Mouse (Mus musculus) hindbrain, embryonic 15.5 days (tissue): ENCODE results near the gene Dnah7a. TPM values are rescaled to one million over a fixed set of nuclear protein-coding genes. Genes with fewer than 3 reads are reported as not detected.
"Not testable (repeated sequence)": the region's sequence is repeated elsewhere in the genome, so short reads cannot be mapped to it uniquely, and the experiment has no call there.

Experiments used
- ATAC-seq: fragments of 200-750 bp; cut with Nextera tagmentation; 2 replicates; pipeline ENCODE4 v1.8.0; 2017; ENCODE audit warnings: low read depth, moderate number of reproducible peaks, moderate TSS enrichment; ENCODE audit not compliant: low FRiP score
- H3K27ac ChIP-seq: fragments of 300-500 bp; sonication (generic); replicated peaks from 2 replicates; pipeline ENCODE4 v1.5.1; 2015; ENCODE audit warnings: mild to moderate bottlenecking, inconsistent platforms
- H3K27me3 ChIP-seq: fragments of 300-500 bp; sonication (generic); 2 replicates; pipeline ENCODE4 v1.6.1; 2015; ENCODE audit warnings: control low read depth, inconsistent platforms
- H3K36me3 ChIP-seq: fragments of 300-500 bp; sonication (generic); 2 replicates; pipeline ENCODE4 v1.6.1; 2015; ENCODE audit warnings: control low read depth, inconsistent platforms
- H3K4me1 ChIP-seq: fragments of 300-500 bp; sonication (generic); replicated peaks from 2 replicates; pipeline ENCODE4 v1.6.1; 2015; ENCODE audit warnings: control low read depth, inconsistent platforms
- H3K4me2 ChIP-seq: fragments of 300-500 bp; sonication (generic); 2 replicates; pipeline ENCODE4 v1.6.1; 2015; ENCODE audit warnings: moderate library complexity, mild to moderate bottlenecking, inconsistent platforms
- H3K4me3 ChIP-seq: fragments of 300-500 bp; sonication (generic); 2 replicates; pipeline ENCODE4 v1.5.1; 2015; ENCODE audit warnings: mild to moderate bottlenecking, inconsistent platforms
- H3K9ac ChIP-seq: fragments of 300-500 bp; sonication (generic); 2 replicates; pipeline ENCODE4 v1.6.1; 2015; ENCODE audit warnings: inconsistent platforms
- H3K9me3 ChIP-seq: fragments of 300-500 bp; sonication (generic); 2 replicates; pipeline ENCODE4 v1.6.1; 2016; ENCODE audit warnings: control low read depth, inconsistent platforms
- WGBS: fragments of 180-500 bp; shearing (Covaris S2); methylation state at CpG from one replicate; pipeline ENCODE4 v1.1.7; 2015; 5-methylcytosine and 5-hydroxymethylcytosine counted together
- polyA plus RNA-seq: library from polyadenylated mRNA; unstranded; fragments of >200 nt; fragmentation: Nextera tagmentation; extraction: Ambion mirVana; gene quantifications from 2 replicates; pipeline ENCODE4 v1.2.1, GENCODE M21; 2015

The Dnah7a gene
- polyA plus RNA-seq, 1 experiment from 2014 or later: 11.3 TPM

DNA sequence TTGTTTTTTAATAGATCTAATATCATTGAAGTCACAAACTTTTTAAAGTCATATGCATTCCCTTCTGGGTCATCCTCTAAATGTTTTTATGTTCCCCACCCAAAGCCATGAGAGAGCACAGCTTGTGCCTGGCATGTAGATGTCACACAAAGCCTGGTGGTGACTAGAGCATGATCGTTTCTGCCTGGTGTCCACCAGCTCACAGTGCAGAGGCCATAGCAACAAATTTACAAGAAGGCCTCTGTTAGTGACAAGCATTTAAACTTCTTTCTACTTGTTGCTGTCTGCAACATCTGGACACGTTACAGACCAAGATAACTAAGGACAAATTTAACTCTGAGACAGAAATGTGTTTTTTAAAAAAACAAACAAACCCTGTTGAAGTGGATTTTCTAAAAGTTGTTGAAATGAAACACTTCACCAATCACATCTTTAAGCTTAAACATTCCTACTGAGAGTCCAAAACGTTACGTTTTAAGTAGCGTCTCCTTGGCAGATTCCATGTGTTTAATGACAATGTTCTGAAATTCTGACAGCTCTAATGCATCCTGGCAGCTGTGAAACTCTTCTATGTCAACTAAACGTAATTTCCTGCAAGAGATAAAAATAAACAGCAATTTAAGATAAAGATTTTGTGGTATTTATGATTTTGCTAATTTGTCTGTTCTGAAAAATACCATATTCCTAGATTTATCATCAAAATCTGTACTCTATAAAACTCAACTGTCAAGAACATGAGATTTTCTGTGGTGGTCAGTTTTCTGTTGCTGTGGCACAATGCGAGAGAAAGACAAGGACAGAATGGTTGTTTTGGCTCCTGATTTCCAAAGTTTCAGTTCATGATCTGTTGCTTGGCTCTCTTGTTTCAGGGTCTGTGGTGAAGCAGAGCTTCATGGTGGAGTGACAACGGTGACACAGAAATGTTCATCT, 66.5 kb downstream of the Dnah7a start:
- whole genome bisulfite sequencing: 79% methylated on average over 8 of the region's 8 CpGs
- H3K4me1 ChIP-seq: no peaks in the 10 kb centered on the region
- H3K9me3 ChIP-seq: no peaks in the 10 kb centered on the region
- H3K4me3 ChIP-seq: no peak overlapping the region
- H3K36me3 ChIP-seq: no peaks in the 10 kb centered on the region
- no peak for ATAC-seq
- H3K27ac ChIP-seq: no peak overlapping the region
- no peaks in the 10 kb centered on the region for H3K27me3 ChIP-seq
- H3K4me2 ChIP-seq: no peak overlapping the region
- no peak overlapping the region for H3K9ac ChIP-seq

- H3K36me3 ChIP-seq, H3K4me2 ChIP-seq, H3K4me1 ChIP-seq, ATAC-seq, H3K9me3 ChIP-seq, H3K27ac ChIP-seq, H3K27me3 ChIP-seq, H3K4me3 ChIP-seq, H3K9ac ChIP-seq: not testable (repeated sequence)
- 71% methylated on average over 2 of the region's 2 CpGs for WGBS
Observed at GRCm38 (mm10) chr1:53635641-53636040, 70.9 kb downstream of the Dnah7a start.

DNA sequence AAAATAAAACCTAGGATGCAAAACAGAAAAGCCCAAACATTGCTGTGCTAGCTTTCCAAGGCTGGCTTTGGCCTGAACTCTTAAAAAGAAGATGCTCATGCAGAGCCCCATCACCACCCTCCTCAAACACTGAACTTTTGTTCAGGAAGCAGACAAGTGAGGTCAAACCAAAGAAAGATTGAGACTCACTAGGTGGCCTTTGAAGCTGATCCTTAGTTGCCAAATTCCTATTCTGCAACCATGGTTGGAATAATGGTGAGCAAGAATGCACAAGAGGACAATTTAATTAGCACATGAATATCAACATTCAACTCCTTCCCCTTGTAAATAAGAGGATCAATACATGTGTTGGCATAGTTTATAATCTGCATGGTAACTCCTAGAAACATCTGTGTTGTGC, 74.5 kb downstream of the Dnah7a start:
- not testable (repeated sequence) for H3K9ac ChIP-seq, H3K4me1 ChIP-seq, H3K27ac ChIP-seq, H3K27me3 ChIP-seq, H3K4me2 ChIP-seq, ATAC-seq, H3K9me3 ChIP-seq, H3K36me3 ChIP-seq, H3K4me3 ChIP-seq

- H3K4me3 ChIP-seq: no peak overlapping the region
- ATAC-seq: no peak
Observed at GRCm38 (mm10) chr1:53630011-53630410, 76.6 kb downstream of the Dnah7a start.

DNA sequence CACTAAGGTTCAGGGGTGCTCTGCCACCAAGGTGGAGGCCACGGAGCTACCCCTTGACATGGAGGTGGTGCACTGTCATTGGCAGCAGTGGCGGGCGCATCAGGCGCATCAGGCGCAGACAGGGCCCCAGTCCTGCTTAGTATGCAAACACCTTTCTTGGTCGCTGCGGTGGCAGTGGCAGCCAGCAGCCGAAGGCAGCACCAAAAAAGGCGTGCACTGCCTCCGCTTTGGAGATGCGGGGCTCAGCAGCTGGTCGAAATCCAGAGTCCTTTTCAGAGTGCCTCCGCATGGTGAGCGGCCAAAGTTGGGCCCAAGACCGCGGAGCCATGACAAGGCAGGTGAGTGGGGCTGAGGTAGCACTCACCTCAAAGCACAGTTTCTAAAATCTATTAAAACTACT, 93.1 kb downstream of the Dnah7a start:
- Histone ChIP-seq H3K4me3 (no peak overlapping the region), H3K4me1 (no peaks in the 10 kb centered on the region), H3K9ac (no peak overlapping the region), H3K4me2 (no peak overlapping the region), H3K9me3 (0 out of 2 replicates have a peak, but pooled peaks cover 5% of the 10 kb centered on the region), H3K27me3 (no peaks in the 10 kb centered on the region), H3K36me3 (no peaks in the 10 kb centered on the region), H3K27ac (no peak overlapping the region)
- ATAC-seq: no peak
- 92% methylated on average over 16 of the region's 16 CpGs for WGBS

More at GRCm38 (mm10) chr1:53630011-53630410, 76.6 kb downstream of the Dnah7a start:
- H3K36me3 ChIP-seq: no peaks in the 10 kb centered on the region
- H3K27ac ChIP-seq: no peak overlapping the region
- H3K27me3 ChIP-seq: no peaks in the 10 kb centered on the region
- H3K9ac ChIP-seq: no peak overlapping the region
- no peaks in the 10 kb centered on the region for H3K4me1 ChIP-seq
- H3K4me2 ChIP-seq: no peak overlapping the region
- no peaks in the 10 kb centered on the region for H3K9me3 ChIP-seq
- 24% methylated on average over 6 of the region's 6 CpGs for WGBS

GRCm38 (mm10) chr1:53581326-53581725, 125.3 kb downstream of the Dnah7a start:
- H3K27me3 ChIP-seq, H3K36me3 ChIP-seq, H3K9ac ChIP-seq, H3K4me3 ChIP-seq, ATAC-seq, H3K4me2 ChIP-seq, H3K4me1 ChIP-seq, H3K9me3 ChIP-seq, H3K27ac ChIP-seq: not testable (repeated sequence)
- WGBS: 0% methylated on average over 1 of the region's 1 CpGs

- ATAC-seq, H3K9ac ChIP-seq, H3K4me3 ChIP-seq, H3K4me2 ChIP-seq, H3K36me3 ChIP-seq, H3K27me3 ChIP-seq, H3K9me3 ChIP-seq, H3K4me1 ChIP-seq, H3K27ac ChIP-seq: not testable (repeated sequence)
- WGBS: 85% methylated on average over 3 of the region's 3 CpGs
Observed at GRCm38 (mm10) chr1:53557918-53558317, 148.7 kb downstream of the Dnah7a start.

DNA sequence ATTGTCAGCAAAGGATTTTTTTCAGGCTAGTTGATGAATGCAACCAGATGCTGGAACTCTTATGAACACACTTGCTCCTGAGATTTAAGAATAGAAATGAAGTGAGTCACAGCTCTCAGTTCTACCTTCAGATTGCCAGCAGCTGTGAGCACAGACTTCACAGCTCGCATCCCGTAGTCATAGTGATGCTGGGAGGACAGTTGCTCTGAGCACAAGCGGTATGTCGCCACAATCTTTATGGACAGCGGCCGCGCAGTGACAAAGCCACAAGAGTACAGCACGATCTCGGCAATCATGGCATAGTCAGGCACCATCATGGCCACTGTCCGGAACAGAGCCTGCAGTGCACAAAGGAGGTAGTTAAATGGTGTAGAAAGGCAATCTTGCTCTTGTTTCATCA, 159.6 kb downstream of the Dnah7a start:
- not testable (repeated sequence) for H3K36me3 ChIP-seq, H3K4me2 ChIP-seq, H3K9me3 ChIP-seq, H3K27me3 ChIP-seq, ATAC-seq, H3K4me3 ChIP-seq, H3K9ac ChIP-seq, H3K4me1 ChIP-seq, H3K27ac ChIP-seq
- 90% methylated on average over 10 of the region's 10 CpGs for WGBS

- H3K4me3 ChIP-seq, H3K36me3 ChIP-seq, H3K9me3 ChIP-seq, ATAC-seq, H3K4me1 ChIP-seq, H3K27me3 ChIP-seq, H3K4me2 ChIP-seq, H3K27ac ChIP-seq, H3K9ac ChIP-seq: not testable (repeated sequence)
- 70% methylated on average over 2 of the region's 2 CpGs for WGBS
Observed at GRCm38 (mm10) chr1:53538356-53538755, 168.2 kb downstream of the Dnah7a start.

- not testable (repeated sequence) for ATAC-seq, H3K9me3 ChIP-seq, H3K27me3 ChIP-seq, H3K4me3 ChIP-seq, H3K36me3 ChIP-seq, H3K4me1 ChIP-seq, H3K27ac ChIP-seq, H3K9ac ChIP-seq, H3K4me2 ChIP-seq
- 74% methylated on average over 1 of the region's 1 CpGs for WGBS
Observed at GRCm38 (mm10) chr1:53534826-53535225, 171.8 kb downstream of the Dnah7a start.

GRCm38 (mm10) chr1:53526021-53526420, 180.6 kb downstream of the Dnah7a start:
- H3K27me3 ChIP-seq, H3K36me3 ChIP-seq, H3K9ac ChIP-seq, H3K27ac ChIP-seq, H3K4me1 ChIP-seq, H3K4me3 ChIP-seq, H3K9me3 ChIP-seq, ATAC-seq, H3K4me2 ChIP-seq: not testable (repeated sequence)
- WGBS: 83% methylated on average over 2 of the region's 2 CpGs

DNA sequence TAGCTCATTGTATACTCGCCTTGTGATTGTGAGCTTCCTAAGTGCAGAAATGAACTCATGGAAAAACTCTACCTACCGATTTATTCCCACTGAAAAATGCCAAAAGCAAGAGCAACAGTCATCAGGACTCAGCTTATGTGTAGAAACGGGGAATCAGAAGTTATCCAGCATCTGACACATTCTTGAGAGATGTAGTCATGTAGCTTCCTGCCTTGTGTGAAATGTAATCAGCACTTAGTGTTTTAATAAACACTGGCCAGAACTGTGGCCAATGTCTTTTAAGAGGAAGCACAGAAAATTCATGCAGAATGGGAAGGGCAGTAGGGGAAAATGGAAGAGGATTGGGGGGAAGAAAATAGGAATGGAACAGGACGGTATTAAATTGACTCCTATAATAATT, 232.9 kb downstream of the Dnah7a start:
- Histone ChIP-seq H3K36me3 (no peaks in the 10 kb centered on the region), H3K27me3 (no peaks in the 10 kb centered on the region), H3K4me1 (no peaks in the 10 kb centered on the region), H3K4me2 (no peak overlapping the region), H3K4me3 (no peak overlapping the region), H3K27ac (no peak overlapping the region), H3K9ac (no peak overlapping the region), H3K9me3 (no peaks in the 10 kb centered on the region)
- no peak for ATAC-seq
- 86% methylated on average over 4 of the region's 4 CpGs for WGBS

DNA sequence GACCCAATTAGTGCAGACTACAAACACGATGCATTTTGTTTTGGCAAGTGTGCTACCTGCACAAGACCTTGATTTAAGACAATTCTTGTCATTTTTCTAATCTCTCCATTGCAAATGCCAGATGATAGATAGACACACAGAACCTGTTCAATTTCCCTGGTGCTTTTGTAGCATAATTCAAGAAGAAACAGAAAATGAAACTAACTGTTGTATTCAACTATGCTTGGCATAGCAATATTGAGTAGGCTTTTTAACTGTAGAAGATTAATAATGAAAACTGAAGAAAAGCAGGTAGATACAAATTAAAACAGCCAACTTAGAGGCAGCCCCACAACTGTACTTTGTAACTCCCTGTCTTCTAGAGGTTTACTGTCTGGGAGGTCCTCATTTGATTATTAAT, 234.5 kb downstream of the Dnah7a start:
- H3K4me1 ChIP-seq, H3K9me3 ChIP-seq, H3K27me3 ChIP-seq, H3K4me3 ChIP-seq, H3K4me2 ChIP-seq, H3K9ac ChIP-seq, H3K27ac ChIP-seq, ATAC-seq, H3K36me3 ChIP-seq: not testable (repeated sequence)
- 69% methylated on average over 1 of the region's 1 CpGs for WGBS
